Mouse (Mus musculus) ES-E14 (cell line): ENCODE data around the gene Tsfm.

Source experiments
- HCFC1 ChIP-seq: IDR thresholded peaks from 2 replicates; pipeline ENCODE4 v1.6.1; 2012; ENCODE audit warnings: low read length, inconsistent platforms, borderline replicate concordance; ENCODE audit not compliant: insufficient read depth
- MAFK ChIP-seq: IDR thresholded peaks from 2 replicates; pipeline ENCODE4 v1.6.1; 2014; ENCODE audit warnings: mild to moderate bottlenecking, low read depth, low read length, inconsistent platforms; ENCODE audit not compliant: insufficient read depth
- ZC3H11A ChIP-seq: IDR thresholded peaks from 2 replicates; pipeline ENCODE4 v1.6.1; 2012; ENCODE audit warnings: low read depth, mild to moderate bottlenecking, inconsistent platforms, low read length, borderline replicate concordance

GRCm38 (mm10) chr10:127061085-127061484 is 30.4 kb upstream of the Tsfm start:
- TF ChIP-seq MAFK (no peak), HCFC1 (no peak), ZC3H11A (no peak)
